Mouse (Mus musculus) neural tube, postnatal 0 days (tissue): ENCODE measurements around the gene AW011738. TPM values are rescaled to one million over a fixed set of nuclear protein-coding genes. Genes with fewer than 3 reads are reported as not detected.

ENCODE experiments used
- microRNA-seq: library from miRNA; unstranded; fragments of <30 nt; microRNA quantifications from one replicate; pipeline ENCODE4, GENCODE M21; 2016
- polyA plus RNA-seq: library from polyadenylated mRNA; unstranded; fragments of >200 nt; fragmentation: Nextera tagmentation; extraction: Ambion mirVana; gene quantifications from 2 replicates; pipeline ENCODE4 v1.2.1, GENCODE M21; 2015

AW011738 gene
- polyA plus RNA-seq, result 4.7 and 5.5 TPM in 2 replicates

GRCm38 (mm10) chr4:156203001-156203412 is at the start of gene AW011738:
Gene AW011738 (plus strand): TSS chr4:156203304.

GRCm38 (mm10) chr4:156197131-156197828 is 5.8 kb upstream of the AW011738 start, which contains the start of gene Agrn:
Gene Agrn (minus strand): TSS chr4:156197488.

GRCm38 (mm10) chr4:156200623-156201475 is 2.3 kb upstream of the AW011738 start, which contains the start of gene Isg15:
Gene Isg15 (minus strand): TSS chr4:156200818.

GRCm38 (mm10) chr4:156215649-156216048 is 12.5 kb downstream of the AW011738 start, which contains the start of gene Perm1:
Gene Perm1 (plus strand): TSS chr4:156215868.

GRCm38 (mm10) chr4:156234701-156235213 is 31.7 kb downstream of the AW011738 start, which contains the start of gene Plekhn1:
Gene Plekhn1 (minus strand): TSS chr4:156234857.

GRCm38 (mm10) chr4:156235808-156236533 is 32.9 kb downstream of the AW011738 start, which contains the start of gene Noc2l:
Gene Noc2l (plus strand): TSS chr4:156236010.

Small RNA genes within 50 kb of the gene (microRNA-seq; reads per million reads assigned to microRNA genes)
- gene Mir7658, result not detected

Other genes with a start within 250 kb of the AW011738 start
- 25.2 and 29.4 TPM in 2 replicates for gene C1qtnf12, start 241.0 kb upstream of the AW011738 start, polyA plus RNA-seq
- gene B3galt6, start 210.7 kb upstream of the AW011738 start, polyA plus RNA-seq, result 30.0 and 31.9 TPM in 2 replicates
- gene Sdf4, start 210.4 kb upstream of the AW011738 start, polyA plus RNA-seq, result 119 and 121 TPM in 2 replicates
- gene Tnfrsf4, start 189.5 kb upstream of the AW011738 start, polyA plus RNA-seq, result 0.34 TPM in 1 of 2 replicates, not detected in the other
- gene Tnfrsf18, start 177.1 kb upstream of the AW011738 start, polyA plus RNA-seq, result 1.3 TPM in 2 replicates
- gene Ttll10, start 143.9 kb upstream of the AW011738 start, polyA plus RNA-seq, result not detected in 2 replicates
- gene 9430015G10Rik, start 93.3 kb upstream of the AW011738 start, polyA plus RNA-seq, result 13.9 and 15.8 TPM in 2 replicates
- gene Rnf223, start 72.8 kb upstream of the AW011738 start, polyA plus RNA-seq, result 0.18 and 0.23 TPM in 2 replicates
- 59.7 and 82.1 TPM in 2 replicates for gene Agrn, start 5.8 kb upstream of the AW011738 start, polyA plus RNA-seq
- 6.4 and 6.8 TPM in 2 replicates for gene Isg15, start 2.5 kb upstream of the AW011738 start, polyA plus RNA-seq
- gene Perm1, start 12.6 kb downstream of the AW011738 start, polyA plus RNA-seq, result 1.1 and 1.5 TPM in 2 replicates
- 23.8 and 28.0 TPM in 2 replicates for gene Plekhn1, start 31.6 kb downstream of the AW011738 start, polyA plus RNA-seq
- gene Noc2l, start 32.7 kb downstream of the AW011738 start, polyA plus RNA-seq, result 41.7 and 43.1 TPM in 2 replicates
- gene Samd11, start 52.4 kb downstream of the AW011738 start, polyA plus RNA-seq, result 1.1 and 1.7 TPM in 2 replicates
- not detected in 2 replicates for gene Vmn2r-ps159, start 127.8 kb downstream of the AW011738 start, polyA plus RNA-seq